Mouse (Mus musculus) adrenal gland, adult 18-20 months (tissue): ENCODE measurements around the gene Slc47a2. TPM values are rescaled to one million over a fixed set of nuclear protein-coding genes. Genes with fewer than 3 reads are reported as not detected.

Experiments used
- total RNA-seq, 2 experiments: library from RNA; stranded (reverse); gene quantifications; 1 replicate in 1 of 2; 2 replicates in 1 of 2; pipeline ENCODE4 v1.2.3; 2021

Slc47a2 gene
- total RNA-seq, 2 experiments from 2014 or later: not detected

Other genes with a start within 250 kb of the Slc47a2 start
- gene Tnfrsf13b, start 216.1 kb downstream of the Slc47a2 start, total RNA-seq: under 1 TPM; 0.50 to 0.70 TPM
- gene Usp22, start 167.8 kb downstream of the Slc47a2 start, total RNA-seq: 10 to 100 TPM; 42.3 to 57.6 TPM
- under 1 TPM in 1 of 2 experiments, not detected in 1; 0.70 TPM for gene Aldh3a1, start 135.3 kb downstream of the Slc47a2 start, total RNA-seq
- gene Aldh3a2, start 75.4 kb downstream of the Slc47a2 start, total RNA-seq: 10 to 100 TPM; 41.6 to 59.9 TPM
- gene Slc47a1, start 35.5 kb upstream of the Slc47a2 start, total RNA-seq: 1 to 10 TPM in 1 of 2 experiments, under 1 TPM in 1; 0.70 to 1.8 TPM
- 1 to 10 TPM; 1.2 to 1.3 TPM for gene Rnf112, start 111.3 kb upstream of the Slc47a2 start, total RNA-seq
- 1 to 10 TPM; 4.8 to 5.6 TPM for gene Mfap4, start 142.6 kb upstream of the Slc47a2 start, total RNA-seq
- gene Mapk7, start 151.5 kb upstream of the Slc47a2 start, total RNA-seq: 10 to 100 TPM; 15.3 to 16.0 TPM
- gene B9d1, start 162.3 kb upstream of the Slc47a2 start, total RNA-seq: 10 to 100 TPM; 14.4 to 14.8 TPM
- gene Epn2, start 236.8 kb upstream of the Slc47a2 start, total RNA-seq: 10 to 100 TPM; 16.2 to 25.9 TPM